Mouse (Mus musculus) CH12.LX (cell line): ENCODE measurements around the gene Csf2rb.

Experiments used
- CTCF ChIP-seq, 2 experiments: IDR thresholded peaks in 1 of 2; conservative IDR thresholded peaks in 1 of 2; 2 replicates each; pipeline ENCODE4 v1.5.1; 2011 to 2012; ENCODE audit warnings: low read depth in 2 of 2, low read length in 2 of 2, improper control_type of control experiment in 1 of 2, inconsistent platforms in 1 of 2, mild to moderate bottlenecking in 1 of 2, moderate library complexity in 1 of 2
- ELF1 ChIP-seq: IDR thresholded peaks from 2 replicates; pipeline ENCODE4 v1.6.1; 2014; ENCODE audit warnings: low read depth, mild to moderate bottlenecking, inconsistent platforms, low read length, improper control_type of control experiment
- EP300 ChIP-seq: IDR thresholded peaks from 2 replicates; pipeline ENCODE4 v1.6.1; 2011; ENCODE audit warnings: low read length, improper control_type of control experiment
- GABPA ChIP-seq: IDR thresholded peaks from 2 replicates; pipeline ENCODE4 v1.6.1; 2012; ENCODE audit warnings: low read depth, low read length, improper control_type of control experiment, inconsistent platforms; ENCODE audit not compliant: insufficient replicate concordance
- JUN ChIP-seq: IDR thresholded peaks from 2 replicates; pipeline ENCODE4 v1.6.1; 2011; ENCODE audit warnings: low read depth, mild to moderate bottlenecking, low read length, improper control_type of control experiment, moderate library complexity; ENCODE audit not compliant: insufficient read depth
- JUND ChIP-seq: conservative IDR thresholded peaks from 2 replicates; pipeline ENCODE4 v1.6.1; 2011; ENCODE audit warnings: low read depth, low read length, improper control_type of control experiment
- MAZ ChIP-seq: IDR thresholded peaks from 2 replicates; pipeline ENCODE4 v1.6.1; 2012; ENCODE audit warnings: low read depth, mild to moderate bottlenecking, inconsistent platforms, low read length, improper control_type of control experiment, moderate library complexity
- MXI1 ChIP-seq: IDR thresholded peaks from 2 replicates; pipeline ENCODE4 v1.6.1; 2011; ENCODE audit warnings: mild to moderate bottlenecking, low read depth, low read length, improper control_type of control experiment
- NRF1 ChIP-seq: IDR thresholded peaks from 2 replicates; pipeline ENCODE4 v1.6.1; 2014; ENCODE audit warnings: low read depth, mild to moderate bottlenecking, inconsistent platforms, low read length, improper control_type of control experiment, moderate library complexity
- POLR2A ChIP-seq: IDR thresholded peaks from 2 replicates; pipeline ENCODE4 v1.6.1; 2011; ENCODE audit warnings: low read depth, mild to moderate bottlenecking, improper control_type of control experiment, low read length
- POLR2AphosphoS2 ChIP-seq: IDR thresholded peaks from 2 replicates; pipeline ENCODE4 v1.6.1; 2011; ENCODE audit warnings: low read depth, low read length, improper control_type of control experiment
- SIN3A ChIP-seq: IDR thresholded peaks from 2 replicates; pipeline ENCODE4 v1.6.1; 2012; ENCODE audit warnings: low read length, improper control_type of control experiment, inconsistent platforms
- USF1 ChIP-seq: IDR thresholded peaks from 2 replicates; pipeline ENCODE4 v1.6.1; 2014; ENCODE audit warnings: low read depth, mild to moderate bottlenecking, inconsistent platforms, low read length, improper control_type of control experiment
- USF2 ChIP-seq: conservative IDR thresholded peaks from 2 replicates; pipeline ENCODE4 v1.6.1; 2011; ENCODE audit warnings: low read depth, low read length, improper control_type of control experiment

DNA sequence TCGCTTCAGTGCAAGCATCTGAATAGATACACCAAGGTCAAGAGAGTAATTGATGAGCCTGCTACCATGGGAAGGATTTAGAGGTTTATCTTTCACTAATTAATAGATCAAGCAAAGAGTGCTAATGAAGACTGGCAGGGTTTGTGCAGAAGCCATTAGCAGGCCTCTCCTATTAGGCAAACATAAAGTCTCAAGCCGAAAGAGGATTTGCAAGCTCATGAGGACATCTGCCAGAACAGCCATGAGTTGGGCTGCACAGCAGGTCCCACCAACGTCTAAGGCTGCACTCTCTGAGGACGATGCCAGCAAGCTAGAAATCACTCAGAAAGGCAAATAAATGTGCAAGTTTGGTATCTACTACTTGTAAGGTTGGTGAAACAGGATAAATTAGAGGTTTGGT lies 55.2 kb downstream of the Csf2rb start:
- TF ChIP-seq GABPA: no peak
- no peak for TF ChIP-seq MXI1
- TF ChIP-seq POLR2A: no peak
- no peak for TF ChIP-seq MAZ
- no peak for TF ChIP-seq CTCF (conservative IDR thresholded peaks at IDR 0.05 in 1 of 2, IDR thresholded peaks at IDR 0.05 in 1 of 2; ENCODE audit: low read depth in 2 of 2, low read length in 2 of 2)
- no peak for TF ChIP-seq NRF1
- TF ChIP-seq EP300: no peak
- TF ChIP-seq POLR2AphosphoS2: no peak
- no peak for TF ChIP-seq USF1
- no peak for TF ChIP-seq SIN3A
- TF ChIP-seq JUND: no peak
- no peak for TF ChIP-seq USF2
- TF ChIP-seq JUN: no peak
- TF ChIP-seq ELF1: no peak
